Mouse (Mus musculus): ENCODE measurements around the gene Plpp4. TPM values are rescaled to one million over a fixed set of nuclear protein-coding genes. Genes with fewer than 3 reads are reported as not detected.
A peak's percentile ranks its signal among the peaks of the same experiment; 100 is the strongest.

Gene Plpp4
- polyA plus RNA-seq, 1 experiment, result not detected

GRCm38 (mm10) chr7:129301622-129302021, 44.8 kb downstream of the Plpp4 start:
- DNase-seq (ENCODE audit: low read depth), result no peak

GRCm38 (mm10) chr7:129303356-129303755, 46.5 kb downstream of the Plpp4 start:
- DNase-seq (ENCODE audit: low read depth), result no peak

GRCm38 (mm10) chr7:129307042-129307825, 50.4 kb downstream of the Plpp4 start:
- DNase-seq (ENCODE audit: low read depth), result no peak

- DNase-seq (ENCODE audit: low read depth), result no peak
Measured at GRCm38 (mm10) chr7:129308661-129309060, 51.8 kb downstream of the Plpp4 start.

DNA sequence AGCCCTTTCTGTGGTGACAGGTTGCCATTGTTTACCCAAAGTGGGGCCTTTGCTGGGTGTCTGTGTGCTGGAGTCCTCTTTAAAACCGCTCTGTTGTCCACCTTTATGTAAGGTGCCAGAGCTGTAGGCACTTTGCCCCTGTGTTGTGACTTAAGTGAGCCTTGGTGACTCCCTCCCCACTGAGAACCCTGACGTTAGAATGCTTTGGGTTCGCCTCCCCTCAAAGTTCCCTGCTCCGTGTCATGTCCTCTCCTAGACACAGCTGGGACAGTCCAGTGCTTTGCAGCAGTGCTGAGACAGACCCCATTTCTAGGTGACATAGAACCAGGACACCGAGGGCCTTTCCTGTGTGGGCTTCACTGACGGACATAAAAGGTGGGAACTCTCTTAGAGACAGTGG, 55.7 kb downstream of the Plpp4 start:
- DNase-seq (ENCODE audit: low read depth), result no peak

DNA sequence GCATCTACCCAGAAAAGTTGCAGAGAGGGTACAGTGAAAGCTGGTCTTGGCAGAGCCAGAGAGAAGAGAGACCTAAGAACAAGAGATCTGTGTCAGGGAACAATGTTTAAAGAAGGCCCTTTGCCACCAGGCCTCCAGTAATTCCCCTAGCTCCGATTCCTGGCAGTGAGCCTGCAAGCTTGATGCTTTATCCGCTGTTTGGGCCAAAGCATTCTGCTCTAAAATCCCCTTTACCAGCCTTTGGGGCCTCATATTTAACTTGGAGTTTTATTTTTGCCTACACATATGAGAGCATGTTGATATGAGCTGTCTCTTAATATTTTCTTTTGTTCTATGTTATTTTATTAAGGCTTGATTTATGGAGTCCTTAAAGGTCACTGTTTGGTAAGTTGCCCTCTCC, 57.1 kb downstream of the Plpp4 start:
- DNase-seq (ENCODE audit: low read depth), result no peak

GRCm38 (mm10) chr7:129340096-129340495, 83.3 kb downstream of the Plpp4 start:
- DNase-seq (ENCODE audit: low read depth), result no peak

GRCm38 (mm10) chr7:129355561-129355960, 98.7 kb downstream of the Plpp4 start:
- no peak for DNase-seq (ENCODE audit: low read depth)

DNA sequence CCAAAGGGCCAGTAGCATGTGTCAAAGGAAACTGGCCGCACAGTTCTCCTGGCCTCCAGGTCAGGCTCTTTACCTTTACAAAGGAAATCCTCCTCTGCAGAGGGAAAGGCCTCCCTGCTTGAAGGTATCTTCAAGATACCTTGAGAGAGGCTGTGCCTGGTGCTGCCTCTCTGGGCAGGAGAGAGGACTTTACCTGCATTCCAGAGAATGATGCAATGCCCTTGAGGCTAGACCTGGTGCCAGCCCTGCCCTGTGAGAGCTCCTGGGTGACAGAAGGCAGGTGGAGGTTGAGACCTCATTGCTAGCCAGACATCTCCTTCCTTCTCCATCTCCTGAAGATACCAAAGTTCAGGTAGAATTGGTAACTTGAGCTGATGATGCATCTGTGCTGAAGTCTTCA, 118.5 kb downstream of the Plpp4 start:
- DNase-seq (ENCODE audit: low read depth), result no peak

GRCm38 (mm10) chr7:129385149-129385548, 128.3 kb downstream of the Plpp4 start:
- DNase-seq (ENCODE audit: low read depth), result no peak

GRCm38 (mm10) chr7:129392835-129393489, 136.1 kb downstream of the Plpp4 start:
- no peak for DNase-seq (ENCODE audit: low read depth)

- no peak for DNase-seq (ENCODE audit: low read depth)
Measured at GRCm38 (mm10) chr7:129396561-129396960, 139.7 kb downstream of the Plpp4 start.

DNA sequence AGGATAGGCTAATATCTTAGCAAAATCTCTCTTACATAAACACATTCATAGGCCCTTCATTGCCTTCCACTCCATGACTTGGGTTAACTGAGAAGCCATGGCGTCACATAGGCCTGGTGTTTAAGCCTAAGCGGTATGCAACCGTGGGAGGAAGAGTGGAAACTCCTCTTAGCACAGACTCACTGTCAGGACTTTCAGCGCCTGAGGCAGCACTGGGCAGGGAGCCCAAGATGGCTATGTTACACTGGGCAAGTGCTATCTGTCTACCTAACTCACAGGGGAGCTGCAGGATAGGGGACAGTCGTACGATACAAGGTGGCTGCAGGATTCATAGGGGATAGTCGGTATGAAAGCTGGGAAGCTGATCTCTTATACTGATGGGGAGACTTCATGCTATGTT, 142.2 kb downstream of the Plpp4 start:
- peak; percentile 89 for DNase-seq (ENCODE audit: low read depth)

DNA sequence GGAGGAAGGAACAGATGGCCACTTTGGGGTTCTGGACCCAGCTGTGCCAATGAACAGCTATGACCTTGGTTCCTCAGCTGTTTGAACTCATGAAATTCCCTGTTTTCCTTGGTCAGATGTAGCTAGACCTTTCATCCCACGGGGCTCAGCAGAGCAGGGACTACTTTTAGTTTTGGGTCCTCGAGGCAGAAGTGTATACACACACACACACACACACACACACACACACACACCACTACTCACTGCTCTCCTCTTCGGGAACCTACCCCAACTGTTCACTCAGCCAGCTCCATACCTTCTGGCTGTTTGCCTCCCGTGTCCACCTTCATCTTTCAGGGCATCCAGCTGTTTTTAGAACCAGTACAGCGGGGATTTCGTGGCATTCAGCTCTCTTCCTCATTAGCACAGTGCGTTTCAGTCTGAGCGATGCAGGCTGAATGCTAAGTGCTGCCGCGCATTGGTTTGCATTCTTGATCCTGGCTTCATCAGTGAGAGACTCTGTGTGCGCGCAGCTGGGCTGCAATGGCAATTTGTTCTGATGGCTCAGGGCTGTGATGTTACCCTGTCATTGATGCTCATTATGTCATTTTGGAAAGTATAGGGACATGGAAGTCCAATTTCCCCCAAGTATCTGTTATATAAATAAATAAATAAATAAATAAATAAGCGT, 146.0 kb downstream of the Plpp4 start:
- DNase-seq (ENCODE audit: low read depth), result no peak

DNA sequence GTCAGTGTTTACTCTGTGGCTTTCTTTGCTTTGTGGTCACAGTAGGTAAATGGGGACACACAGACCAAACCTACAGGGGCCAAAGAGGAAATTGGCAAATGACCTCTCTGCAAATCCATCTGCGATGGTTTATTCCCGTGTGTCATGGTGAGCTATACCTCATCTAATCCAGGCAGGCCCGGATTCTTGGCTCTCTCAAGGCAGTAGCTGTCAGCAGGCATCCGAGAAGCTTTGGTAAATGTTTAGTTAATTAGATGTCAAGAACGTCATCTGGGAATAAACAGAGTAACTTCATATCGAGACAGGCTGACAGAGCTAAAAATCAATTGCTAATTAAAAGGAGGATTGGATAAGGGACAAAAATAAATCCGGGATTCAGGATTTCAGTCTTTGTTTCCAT, 149.2 kb downstream of the Plpp4 start:
- no peak for DNase-seq (ENCODE audit: low read depth)

DNA sequence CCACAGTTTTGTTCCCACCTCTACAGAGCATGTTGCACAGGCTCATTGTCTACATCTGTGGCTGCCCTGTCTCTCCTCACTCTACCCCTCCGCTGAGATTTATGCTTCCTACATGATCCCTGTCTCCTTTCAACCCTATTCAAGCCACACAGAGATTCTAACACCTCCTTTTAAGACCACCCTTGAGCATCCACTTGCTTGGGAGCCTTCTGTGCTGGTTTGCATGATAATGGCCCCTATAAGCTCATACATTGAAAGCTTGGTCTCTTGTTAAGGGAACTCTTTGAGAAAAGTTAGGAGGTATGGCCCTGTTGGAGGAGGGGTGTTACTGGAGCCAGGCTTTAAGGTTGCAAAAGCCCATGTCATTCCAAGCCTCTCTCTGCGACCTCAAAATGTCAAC, 155.9 kb downstream of the Plpp4 start:
- DNase-seq (ENCODE audit: low read depth), result no peak

GRCm38 (mm10) chr7:129415179-129415578, 158.3 kb downstream of the Plpp4 start:
- DNase-seq (ENCODE audit: low read depth), result no peak

- DNase-seq (ENCODE audit: low read depth), result no peak
Measured at GRCm38 (mm10) chr7:129421181-129421580, 164.3 kb downstream of the Plpp4 start.

DNA sequence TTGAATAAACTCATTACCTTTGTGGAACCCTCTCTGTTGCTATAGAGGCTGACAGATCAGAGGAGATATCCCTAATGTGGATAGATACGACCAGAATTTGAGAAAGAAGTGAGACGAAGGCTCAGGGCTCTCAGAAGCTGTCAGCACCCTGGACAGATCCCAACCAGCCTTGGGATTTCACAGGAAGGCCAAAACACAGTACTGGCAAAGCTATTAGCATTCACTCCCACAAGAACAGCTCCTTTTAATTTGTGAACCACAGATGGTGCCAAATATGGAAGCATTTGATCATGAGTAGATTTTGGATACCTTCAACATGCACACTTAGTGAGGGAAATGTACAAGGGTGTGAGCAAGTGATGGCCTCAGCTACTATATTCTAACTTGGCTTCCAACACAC, 168.7 kb downstream of the Plpp4 start:
- no peak for DNase-seq (ENCODE audit: low read depth)

- DNase-seq (ENCODE audit: low read depth), result no peak
Measured at GRCm38 (mm10) chr7:129428794-129429193, 172.0 kb downstream of the Plpp4 start.

GRCm38 (mm10) chr7:129429903-129430302, 173.1 kb downstream of the Plpp4 start:
- DNase-seq (ENCODE audit: low read depth), result no peak
